Mouse (Mus musculus): ENCODE data around the gene Doxl2.
A peak's percentile ranks its signal among the peaks of the same experiment; 100 is the strongest.
"Not testable (repeated sequence)": the region's sequence is repeated elsewhere in the genome, so short reads cannot be mapped to it uniquely, and the experiment has no call there.

The Doxl2 gene

DNA sequence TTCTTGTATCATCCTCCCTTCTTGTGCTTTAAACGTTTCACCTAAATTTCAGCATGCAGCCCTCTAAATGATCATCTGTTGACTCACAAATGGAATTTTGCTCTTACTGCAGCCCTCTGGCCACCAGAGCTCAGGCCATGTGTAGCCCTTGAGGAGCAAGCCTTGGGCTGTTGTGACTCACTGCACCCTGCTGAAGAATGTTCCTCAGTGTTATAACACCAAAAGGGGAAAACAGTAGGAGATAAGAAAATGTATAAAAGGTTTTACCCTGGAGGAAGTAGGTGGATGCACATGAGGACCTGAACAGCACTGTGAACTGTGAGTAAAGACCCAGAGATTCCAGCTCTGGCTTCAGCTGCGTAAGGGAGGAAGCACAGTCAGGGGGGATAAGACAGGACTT lies at the start of gene Doxl2:
Gene Doxl2, plus strand, starts transcription at position 301 of the 400 bp plus-strand sequence.
- DNase-seq: no peak

GRCm38 (mm10) chr6:48929595-48929994 lies 45.2 kb upstream of the Doxl2 start, which contains the start of gene 1600015I10Rik:
1600015I10Rik (plus strand) TSS chr6:48929895.
- no peak for DNase-seq

GRCm38 (mm10) chr6:48949596-48949995 lies 25.2 kb upstream of the Doxl2 start:
- no peak for DNase-seq

- DNase-seq: no peak
Observed at GRCm38 (mm10) chr6:48950676-48951075, 24.1 kb upstream of the Doxl2 start.

DNA sequence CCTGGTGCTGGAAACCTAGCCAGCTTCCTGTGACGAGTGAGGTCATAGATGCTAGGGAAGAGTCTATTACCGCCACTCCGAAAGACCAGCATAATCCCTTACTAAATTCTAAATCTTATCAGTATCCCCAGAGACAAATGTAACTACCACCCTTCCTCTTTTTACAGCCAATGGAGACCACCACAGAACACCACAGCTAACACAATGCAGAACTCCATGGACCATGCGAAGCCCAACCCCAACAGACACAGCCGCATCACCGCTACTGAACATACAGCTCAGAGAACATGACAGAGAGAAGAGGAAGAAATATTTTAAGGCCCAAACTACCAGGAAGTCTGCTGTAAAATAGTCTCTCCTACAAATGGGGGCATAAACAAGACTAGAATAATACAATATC lies 23.1 kb upstream of the Doxl2 start:
- no peak for DNase-seq

DNA sequence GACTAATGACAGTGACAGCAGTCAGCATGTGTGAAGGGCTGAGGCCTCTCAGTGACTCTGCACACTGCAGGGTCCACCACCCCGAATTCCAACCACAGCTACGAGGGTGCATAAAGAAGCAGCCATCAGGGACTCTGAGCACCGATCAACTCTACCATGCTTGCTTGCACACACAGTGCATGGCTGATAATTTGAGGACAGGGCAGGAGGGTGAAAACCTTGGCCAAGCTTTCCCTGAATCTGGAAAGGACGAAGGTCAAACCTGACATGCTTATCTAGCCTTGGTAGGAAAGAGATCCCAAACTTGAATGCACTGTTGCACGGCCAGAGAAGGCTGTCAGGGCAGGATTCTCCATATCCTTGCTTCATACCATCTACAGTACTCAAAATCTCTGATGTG lies 21.5 kb upstream of the Doxl2 start:
- DNase-seq: no peak

DNA sequence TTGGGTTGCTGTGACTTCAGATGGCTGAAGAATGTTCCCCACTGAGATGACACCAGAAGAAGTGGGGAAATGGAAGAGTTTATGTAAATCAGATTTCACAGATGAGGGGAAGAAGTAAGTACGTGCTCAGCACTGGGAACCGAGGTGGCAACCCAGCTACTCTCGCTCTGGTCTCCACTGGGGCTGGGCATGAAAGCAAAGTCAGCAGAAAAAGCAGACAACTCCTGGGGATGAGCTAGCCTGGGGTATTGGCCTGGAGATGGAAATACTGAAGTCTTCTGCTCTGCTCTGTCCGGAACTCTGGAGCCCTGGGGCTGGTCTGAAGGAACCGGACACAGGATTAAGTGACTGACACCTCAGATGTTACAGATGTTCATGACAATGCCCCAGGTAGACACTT lies 20.6 kb upstream of the Doxl2 start:
- no peak for DNase-seq

DNA sequence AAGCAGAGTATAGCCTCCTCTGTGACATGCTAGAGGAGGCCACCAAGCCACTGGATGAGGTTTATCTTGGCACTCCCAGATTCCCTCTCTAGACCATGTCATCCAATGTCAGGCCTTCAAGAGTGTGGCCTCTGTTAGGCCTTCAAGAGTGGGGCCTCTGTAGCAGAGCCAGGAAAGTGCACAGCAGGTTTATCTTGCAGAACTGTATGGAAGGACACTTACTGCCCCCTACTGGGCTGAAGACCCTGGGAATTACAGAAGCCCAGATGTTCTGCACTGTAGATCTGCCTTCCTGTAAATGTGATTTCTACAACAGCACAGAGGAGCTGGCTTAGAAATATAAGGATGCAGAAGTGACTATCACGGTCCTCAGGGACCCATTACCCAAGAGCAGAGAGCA lies 19.8 kb upstream of the Doxl2 start:
- peak in 1 of 2 experiments; percentile 5 for DNase-seq

DNA sequence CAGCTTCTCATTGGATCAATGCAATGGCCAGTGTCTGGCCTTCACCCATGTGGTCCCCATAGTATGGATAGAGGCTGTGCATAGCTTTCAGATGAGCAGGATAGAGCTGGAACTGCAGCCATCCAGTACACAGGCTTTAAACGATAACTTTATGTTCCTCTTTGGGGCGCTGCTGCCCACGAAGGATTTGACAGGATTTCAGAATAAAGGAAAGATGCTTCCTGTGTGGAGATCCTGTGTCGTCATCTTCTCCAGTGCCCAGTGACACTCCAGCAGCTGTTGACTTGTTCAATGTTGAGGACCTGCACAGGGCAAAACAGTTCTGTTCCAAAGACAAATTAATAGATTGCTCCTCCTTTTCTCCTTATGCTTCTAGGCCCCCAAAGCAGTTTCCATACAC lies 18.0 kb upstream of the Doxl2 start:
- DNase-seq: no peak

DNA sequence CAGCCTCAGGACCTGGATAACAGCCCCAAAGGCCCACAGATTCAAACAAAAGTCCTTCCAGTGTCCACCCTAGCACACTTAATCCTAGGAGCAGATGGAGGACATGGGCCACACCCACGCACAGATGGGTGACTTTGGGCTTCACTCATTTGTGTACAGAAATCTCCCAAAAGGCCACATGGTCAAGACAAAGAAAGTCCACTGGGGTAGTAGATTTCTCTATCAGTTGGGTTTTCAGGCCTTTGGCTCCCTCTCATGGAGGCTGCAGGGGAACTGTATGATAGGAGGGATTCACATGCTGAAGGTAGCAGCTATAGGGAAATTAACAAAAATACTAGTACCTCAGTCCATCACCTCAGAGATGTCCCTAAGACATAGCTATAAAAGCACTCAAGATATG lies 16.7 kb upstream of the Doxl2 start:
- DNase-seq: no peak

GRCm38 (mm10) chr6:48959151-48959550 lies 15.6 kb upstream of the Doxl2 start:
- DNase-seq: not testable (repeated sequence)

DNA sequence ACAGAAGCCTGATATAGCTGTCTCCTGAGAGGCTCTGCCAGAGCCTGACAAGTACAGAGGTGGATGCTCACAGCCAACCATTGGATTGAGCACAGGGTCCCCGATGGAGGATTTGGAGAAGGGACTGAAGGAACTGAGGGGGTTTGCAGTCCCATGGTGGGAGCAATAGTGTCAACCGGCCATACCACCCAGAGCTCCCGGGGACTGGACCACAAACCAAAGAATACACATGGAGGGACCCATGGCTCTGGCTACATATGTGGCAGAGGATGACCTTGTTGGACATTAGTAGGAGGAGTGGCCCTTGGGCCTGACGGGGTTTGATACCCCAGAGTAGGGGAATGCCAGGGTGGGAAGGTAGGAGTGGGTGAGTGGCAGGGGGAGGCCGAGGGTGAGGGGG lies 8.1 kb upstream of the Doxl2 start:
- not testable (repeated sequence) for DNase-seq

- no peak for DNase-seq
Observed at GRCm38 (mm10) chr6:48967868-48968267, 6.9 kb upstream of the Doxl2 start.

DNA sequence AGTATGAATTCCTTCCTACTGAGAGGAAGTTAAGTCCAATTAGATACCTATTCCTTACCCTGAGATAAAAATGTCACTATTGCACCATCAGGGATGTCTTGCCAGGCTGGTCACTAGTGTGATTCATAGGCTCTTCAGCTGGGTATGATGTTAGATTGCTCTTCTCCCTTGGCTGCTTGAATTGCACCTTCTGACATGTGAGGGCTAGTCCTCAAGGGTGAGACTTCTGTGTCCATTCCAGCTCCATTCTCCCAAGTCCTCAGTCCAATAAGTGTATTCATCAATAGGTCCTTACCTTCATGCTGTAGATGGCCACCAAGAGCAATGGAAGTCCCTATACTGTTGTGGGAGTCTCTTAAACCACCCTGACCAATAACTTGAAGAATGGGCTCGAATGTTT lies 4.9 kb downstream of the Doxl2 start:
- no peak for DNase-seq

DNA sequence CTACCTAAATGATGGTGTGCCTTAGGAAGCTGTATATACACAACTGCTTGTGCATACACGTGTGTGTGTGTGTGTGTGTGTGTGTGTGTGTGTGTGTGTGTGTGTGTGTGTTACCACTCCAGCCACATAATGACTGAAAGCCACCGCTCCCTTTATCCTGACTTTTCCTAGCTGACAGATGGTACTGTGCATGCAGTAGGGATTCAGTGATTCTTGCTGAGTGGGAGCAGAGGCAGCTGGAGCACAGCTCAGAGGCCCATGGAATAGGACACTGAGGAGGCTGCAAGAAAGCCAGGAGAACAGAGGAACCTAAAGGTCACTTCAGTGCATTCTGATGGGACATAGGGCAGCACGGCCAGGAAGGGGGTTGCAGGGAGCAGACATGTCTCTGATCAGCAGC lies 7.5 kb downstream of the Doxl2 start:
- no peak for DNase-seq

GRCm38 (mm10) chr6:48986444-48986990 lies 11.8 kb downstream of the Doxl2 start, which contains the start of gene Svs1:
Svs1 (plus strand) TSS chr6:48986861.
- no peak for DNase-seq

GRCm38 (mm10) chr6:48989971-48990370 lies 15.2 kb downstream of the Doxl2 start:
- DNase-seq: no peak

DNA sequence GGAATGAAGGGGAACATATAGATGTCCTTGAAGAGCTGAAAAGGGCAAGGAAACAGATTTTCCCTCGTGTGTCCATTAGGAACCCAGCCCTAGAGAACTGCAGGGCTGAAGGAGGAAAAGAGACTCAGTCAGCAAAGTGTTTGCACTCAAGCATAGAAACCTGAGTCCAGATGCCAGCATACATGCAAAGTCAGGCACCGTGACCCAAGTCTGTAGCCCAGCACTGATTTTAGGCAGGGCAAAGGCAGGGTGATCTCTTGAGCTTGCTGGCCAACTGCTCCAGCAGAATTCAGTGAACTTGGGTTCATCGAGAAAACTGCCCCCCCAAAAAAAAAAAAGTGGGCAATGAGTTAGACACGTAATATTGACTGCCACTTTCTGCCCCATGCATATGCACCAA lies 17.2 kb downstream of the Doxl2 start:
- DNase-seq: no peak

- DNase-seq: no peak
Observed at GRCm38 (mm10) chr6:48998186-48998585, 23.4 kb downstream of the Doxl2 start.

DNA sequence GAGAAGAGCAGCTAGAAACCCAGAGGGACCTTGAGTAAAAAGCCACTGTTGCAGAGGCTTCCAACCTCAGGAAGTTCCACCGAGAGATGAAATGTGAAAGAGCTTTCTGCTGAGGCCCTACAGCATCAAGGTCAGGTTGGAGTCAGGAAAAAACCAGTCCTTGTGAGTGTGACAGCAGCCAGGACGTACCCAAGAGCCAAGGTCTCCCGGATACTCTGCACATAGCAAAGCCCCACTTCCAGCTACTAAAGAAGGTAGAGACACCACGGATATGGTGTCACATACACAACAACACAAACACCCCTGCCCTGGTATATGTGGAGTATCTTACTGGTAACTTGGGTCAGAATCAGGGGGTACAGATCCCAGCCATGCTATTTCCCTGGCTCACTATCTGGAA lies 24.0 kb downstream of the Doxl2 start:
- DNase-seq: no peak

GRCm38 (mm10) chr6:49003381-49003780 lies 28.6 kb downstream of the Doxl2 start:
- no peak for DNase-seq

GRCm38 (mm10) chr6:49007981-49008380 lies 33.2 kb downstream of the Doxl2 start:
- DNase-seq: peak; percentile 7 to 28

GRCm38 (mm10) chr6:49008420-49009160 lies 33.8 kb downstream of the Doxl2 start:
- no peak for DNase-seq

DNA sequence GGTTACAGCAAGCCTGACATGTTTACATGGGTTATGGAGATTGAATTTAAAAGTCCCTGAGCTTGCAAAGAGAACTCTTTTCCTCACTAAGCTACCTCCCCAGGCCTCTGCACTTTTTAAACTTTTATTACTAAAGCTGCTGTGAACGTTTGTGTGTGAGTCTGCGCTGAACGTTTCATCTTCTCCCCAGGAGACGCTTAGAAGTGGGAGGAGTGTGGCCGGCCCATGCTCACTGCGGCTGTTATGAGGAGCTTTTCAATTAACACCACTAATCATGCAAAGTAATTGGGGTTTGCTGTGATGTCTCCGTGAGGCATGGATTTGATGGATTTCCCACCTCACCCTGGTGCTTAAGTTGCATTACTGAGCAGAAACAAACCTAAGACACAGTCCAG lies 34.4 kb downstream of the Doxl2 start:
- no peak for DNase-seq

DNA sequence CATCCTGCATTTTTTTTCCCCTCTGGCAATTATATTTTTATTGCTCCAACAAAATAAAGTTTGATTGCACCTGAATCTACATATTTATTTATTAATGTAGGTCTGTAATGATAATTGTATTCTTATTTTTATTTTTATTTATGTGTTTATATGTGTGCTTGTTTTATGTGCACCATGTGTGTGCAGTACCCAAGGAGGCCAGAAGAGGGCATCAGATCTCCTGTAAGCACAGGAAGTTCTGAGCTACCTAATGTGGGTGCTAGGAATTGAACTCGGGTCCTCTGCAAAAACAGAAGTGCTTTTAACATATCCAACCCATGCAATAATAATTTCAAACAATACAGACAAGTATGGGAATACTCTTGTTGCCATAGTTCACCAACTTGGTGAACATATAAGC lies 34.9 kb downstream of the Doxl2 start:
- DNase-seq: no peak
